Mouse (Mus musculus): Measurements from ENCODE around the gene Secisbp2l.

- no peak for TF ChIP-seq CTCF (IDR thresholded peaks at IDR 0.05; ENCODE audit: low read depth)
- no peak for TF ChIP-seq EP300 (IDR thresholded peaks at IDR 0.05; ENCODE audit: low read depth)
Measured at GRCm38 (mm10) chr2:125791485-125791885, 8.8 kb upstream of the Secisbp2l start.

All from heart, postnatal 0 days (tissue).